Mouse (Mus musculus): Measurements from ENCODE around the gene Gm1123.

DNA sequence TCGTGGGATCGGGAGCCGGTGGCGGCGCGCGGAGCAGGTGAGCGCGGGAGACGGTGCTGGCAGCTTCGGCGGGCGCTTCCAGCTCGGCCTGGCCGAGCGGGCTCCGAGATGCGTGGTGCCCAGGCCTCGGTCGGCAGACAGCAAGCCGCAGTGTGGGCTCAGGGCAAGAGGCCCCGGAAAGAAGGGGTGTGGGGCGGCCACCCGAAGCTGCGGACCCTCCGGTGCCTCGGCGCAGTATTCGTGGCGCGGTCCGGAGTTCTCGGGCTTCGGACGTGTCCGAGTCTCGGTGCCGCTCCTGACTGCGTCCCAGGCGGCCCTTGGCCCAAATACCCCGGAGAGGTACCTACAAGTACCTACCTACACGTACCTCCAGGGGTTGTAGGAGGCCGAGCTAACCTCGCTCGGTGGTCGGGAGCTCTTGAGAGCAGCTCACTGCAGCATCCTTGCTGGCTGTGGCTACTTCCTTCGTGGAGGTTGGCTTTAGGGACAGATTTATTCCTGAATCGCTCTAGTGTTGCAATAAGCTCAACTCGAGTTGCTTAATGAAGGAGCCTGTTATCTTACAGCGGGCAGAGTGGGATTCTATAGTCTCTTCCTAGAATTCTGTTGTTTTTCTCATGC is 48.9 kb downstream of the Gm1123 start:
- no peak for TF ChIP-seq CTCF (IDR thresholded peaks at IDR 0.05; ENCODE audit: low read depth)
- TF ChIP-seq EP300 (optimal IDR thresholded peaks at IDR 0.05): no peak

All from stomach, postnatal 0 days (tissue).